Mouse (Mus musculus) CH12.LX (cell line): Measurements from ENCODE around the gene Srrt.

Source experiments
- CHD1 ChIP-seq: IDR thresholded peaks from 2 replicates; pipeline ENCODE4 v1.6.1; 2012; ENCODE audit warnings: low read depth, low read length, improper control_type of control experiment, inconsistent platforms
- CTCF ChIP-seq, 2 experiments: IDR thresholded peaks in 1 of 2; conservative IDR thresholded peaks in 1 of 2; 2 replicates each; pipeline ENCODE4 v1.5.1; 2011 to 2012; ENCODE audit warnings: low read depth in 2 of 2, low read length in 2 of 2, improper control_type of control experiment in 1 of 2, inconsistent platforms in 1 of 2, mild to moderate bottlenecking in 1 of 2, moderate library complexity in 1 of 2
- EP300 ChIP-seq: IDR thresholded peaks from 2 replicates; pipeline ENCODE4 v1.6.1; 2011; ENCODE audit warnings: low read length, improper control_type of control experiment
- GABPA ChIP-seq: IDR thresholded peaks from 2 replicates; pipeline ENCODE4 v1.6.1; 2012; ENCODE audit warnings: low read depth, low read length, improper control_type of control experiment, inconsistent platforms; ENCODE audit not compliant: insufficient replicate concordance
- KAT2A ChIP-seq: IDR thresholded peaks from 2 replicates; pipeline ENCODE4 v1.6.1; 2012; ENCODE audit warnings: low read length, improper control_type of control experiment, inconsistent platforms; ENCODE audit not compliant: insufficient replicate concordance
- MEF2A ChIP-seq: IDR thresholded peaks from 2 replicates; pipeline ENCODE4 v1.6.1; 2014; ENCODE audit warnings: low read depth, mild to moderate bottlenecking, inconsistent platforms, low read length, improper control_type of control experiment, borderline replicate concordance
- MXI1 ChIP-seq: IDR thresholded peaks from 2 replicates; pipeline ENCODE4 v1.6.1; 2011; ENCODE audit warnings: mild to moderate bottlenecking, low read depth, low read length, improper control_type of control experiment
- POLR2A ChIP-seq: IDR thresholded peaks from 2 replicates; pipeline ENCODE4 v1.6.1; 2011; ENCODE audit warnings: low read depth, mild to moderate bottlenecking, improper control_type of control experiment, low read length
- SIN3A ChIP-seq: IDR thresholded peaks from 2 replicates; pipeline ENCODE4 v1.6.1; 2012; ENCODE audit warnings: low read length, improper control_type of control experiment, inconsistent platforms
- TCF12 ChIP-seq: IDR thresholded peaks from 2 replicates; pipeline ENCODE4 v1.6.1; 2014; ENCODE audit warnings: low read depth, mild to moderate bottlenecking, inconsistent platforms, low read length, improper control_type of control experiment

DNA sequence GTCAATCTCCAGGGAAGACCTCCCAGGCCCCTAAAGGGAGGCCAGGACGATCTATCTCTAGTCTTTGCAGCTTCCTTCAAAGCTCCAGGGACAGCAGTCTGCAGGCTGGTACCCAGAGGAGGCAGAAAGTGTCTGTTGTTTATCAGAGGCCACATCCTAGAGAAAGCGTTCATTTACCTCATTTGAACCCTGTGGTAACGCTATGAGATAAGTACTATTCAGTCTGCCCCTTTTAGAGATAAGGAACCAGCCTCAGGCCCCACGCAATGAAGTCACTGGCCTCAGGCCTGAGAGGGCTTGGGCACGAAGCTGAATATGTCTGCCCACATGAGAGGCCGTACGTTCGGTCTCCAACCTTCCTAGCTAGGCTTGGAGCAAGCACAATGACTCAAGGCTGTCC, 9.9 kb upstream of the Srrt start:
- no peak for TF ChIP-seq POLR2A
- TF ChIP-seq EP300, result no peak
- no peak for TF ChIP-seq MEF2A
- no peak for TF ChIP-seq TCF12
- TF ChIP-seq KAT2A, result no peak
- no peak for TF ChIP-seq SIN3A
- no peak for TF ChIP-seq GABPA
- no peak for TF ChIP-seq MXI1
- no peak for TF ChIP-seq CTCF (conservative IDR thresholded peaks at IDR 0.05 in 1 of 2, IDR thresholded peaks at IDR 0.05 in 1 of 2; ENCODE audit: low read depth in 2 of 2, low read length in 2 of 2)
- TF ChIP-seq CHD1, result no peak
